Mouse (Mus musculus): ENCODE results near the gene AC170998.1.
A peak's percentile ranks its signal among the peaks of the same experiment; 100 is the strongest.
"Not testable (repeated sequence)": the region's sequence is repeated elsewhere in the genome, so short reads cannot be mapped to it uniquely, and the experiment has no call there.

The AC170998.1 gene

DNA sequence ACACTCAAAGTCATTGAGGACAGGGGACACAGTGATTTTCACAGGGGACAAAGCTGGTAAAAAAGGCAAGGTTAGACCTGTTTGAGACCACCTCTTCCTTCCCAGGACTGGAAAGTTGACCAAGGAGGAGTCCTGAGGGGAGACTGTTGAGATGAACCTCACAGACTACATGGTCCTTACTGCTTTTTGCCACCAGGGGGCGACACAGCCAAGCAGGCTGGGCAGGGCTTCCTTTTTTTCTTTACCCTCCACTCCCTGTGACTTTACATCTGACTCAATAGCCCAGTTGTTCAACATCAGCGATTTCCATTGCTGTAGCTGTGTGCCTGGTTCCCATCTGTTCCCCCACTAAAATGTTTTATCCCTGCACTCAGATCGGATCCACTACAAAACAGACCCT, 36.0 kb downstream of the AC170998.1 start:
- DNase-seq, result peak; percentile 82

DNA sequence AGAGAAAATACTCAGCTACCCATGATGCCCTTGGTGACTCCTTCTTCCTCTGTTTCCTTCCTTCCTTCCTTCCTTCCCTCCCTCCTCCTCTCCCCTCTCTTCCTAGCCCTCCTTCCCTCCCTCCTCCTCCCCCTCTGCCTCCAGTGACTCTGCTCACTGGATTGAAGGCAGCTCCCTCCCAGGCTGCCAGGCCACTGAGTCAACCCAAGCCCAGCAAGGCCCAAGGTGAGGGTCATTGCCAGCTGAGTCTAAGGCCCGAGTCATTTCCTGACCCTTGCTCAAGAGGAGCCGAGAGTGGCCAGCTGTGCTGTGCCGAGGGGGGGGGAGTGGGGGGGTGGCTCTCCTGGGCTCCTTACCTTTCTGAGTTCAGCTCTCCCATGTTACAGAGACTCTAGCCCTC, 40.3 kb downstream of the AC170998.1 start:
- DNase-seq, result no peak

DNA sequence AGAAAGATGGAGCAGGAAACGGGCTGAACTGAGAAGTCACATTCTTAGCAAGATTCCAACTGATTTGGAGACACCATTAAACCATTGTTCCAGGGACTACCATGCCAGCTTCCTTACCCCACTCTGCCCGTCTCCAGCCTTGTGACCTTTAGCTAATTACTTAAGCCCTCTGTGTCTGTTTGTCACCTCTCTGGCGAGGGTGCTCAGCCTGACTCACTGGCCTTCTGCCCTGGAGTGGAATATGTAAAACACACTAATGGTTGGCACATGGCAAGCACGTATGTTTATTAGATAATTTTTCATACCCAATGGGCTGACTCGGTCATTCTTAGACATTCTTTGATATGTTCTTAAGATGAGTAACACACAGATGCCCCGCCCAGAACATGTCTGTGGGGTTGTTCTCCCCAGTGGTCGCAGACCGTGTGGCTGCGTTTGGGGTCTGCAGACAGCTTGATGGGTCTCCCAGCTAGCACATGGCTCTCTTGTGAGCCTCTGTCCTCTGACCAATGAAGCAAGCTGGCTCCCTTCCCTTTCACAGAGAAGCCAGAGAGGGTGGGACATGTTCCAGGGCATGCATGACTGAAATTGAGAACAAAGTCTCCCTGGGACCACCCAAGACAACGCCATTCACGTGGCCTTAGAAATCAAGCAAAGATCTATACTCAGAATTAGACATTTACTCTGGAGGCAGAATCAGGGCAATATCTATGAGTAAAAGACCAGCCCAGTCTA, 41.1 kb downstream of the AC170998.1 start:
- DNase-seq, result no peak

DNA sequence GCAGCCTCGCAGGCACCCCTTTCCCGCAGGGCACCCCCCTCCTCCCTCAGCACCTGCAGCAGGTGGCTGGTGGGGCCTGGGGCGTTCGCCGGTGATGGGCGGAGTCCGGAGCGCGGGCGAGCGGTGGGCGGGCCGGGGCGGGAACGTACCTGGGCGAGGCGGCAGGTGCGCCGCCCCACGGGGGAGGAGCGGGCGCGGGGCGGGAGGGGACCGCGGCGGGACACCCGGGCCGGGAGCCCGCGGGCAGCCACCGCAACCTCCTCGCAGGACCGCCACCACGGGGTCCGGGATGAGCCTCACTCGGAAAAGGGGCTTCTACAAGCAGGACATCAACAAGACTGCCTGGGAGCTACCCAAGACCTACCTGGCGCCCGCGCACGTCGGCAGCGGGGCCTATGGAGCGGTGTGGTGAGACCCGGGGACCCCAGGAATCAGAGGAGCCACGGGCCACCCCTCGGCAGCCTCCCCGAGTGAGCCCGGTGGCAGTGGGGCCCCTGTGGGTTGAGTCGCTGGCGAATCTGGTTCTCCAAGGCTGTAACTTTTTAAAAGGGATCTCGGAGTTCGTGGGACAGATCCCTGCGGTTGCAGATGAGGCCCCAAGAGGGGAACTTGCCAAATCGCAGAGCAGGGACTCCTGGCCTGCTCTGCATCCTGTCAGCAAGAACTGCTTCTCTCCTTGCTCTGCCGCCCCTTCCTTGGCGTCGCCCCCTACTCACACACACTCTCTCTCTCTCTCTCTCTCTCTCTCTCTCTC, 43.4 kb downstream of the AC170998.1 start, which contains the start of gene Mapk13:
Gene Mapk13, plus strand, starts transcription at position 177 of the 754 bp plus-strand sequence.
- DNase-seq, result no peak

DNA sequence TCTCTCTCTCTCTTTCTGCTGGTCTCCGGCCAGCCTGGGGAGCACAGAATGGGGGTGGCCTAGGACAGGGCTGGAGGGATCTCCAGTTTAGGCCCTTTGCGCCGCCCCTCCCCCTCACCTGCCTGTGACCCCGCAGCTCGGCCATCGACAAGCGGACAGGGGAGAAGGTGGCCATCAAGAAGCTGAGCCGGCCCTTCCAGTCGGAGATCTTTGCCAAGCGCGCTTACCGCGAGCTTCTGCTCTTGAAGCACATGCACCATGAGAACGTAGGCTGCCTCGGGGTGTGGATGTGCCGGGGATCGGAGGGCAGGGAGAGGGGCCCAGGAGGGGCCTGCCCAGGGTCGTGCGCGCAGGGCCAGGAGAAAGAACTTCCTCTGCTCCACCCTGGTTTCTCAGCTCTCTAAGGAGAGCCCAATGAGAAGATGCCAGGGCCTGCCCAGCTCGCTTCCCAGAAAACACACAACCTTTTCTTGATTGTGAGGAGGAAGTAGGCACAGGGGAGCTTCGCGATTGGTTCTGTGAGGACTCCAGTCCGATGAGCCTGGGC, 44.1 kb downstream of the AC170998.1 start:
- peak; percentile 35 for DNase-seq

DNA sequence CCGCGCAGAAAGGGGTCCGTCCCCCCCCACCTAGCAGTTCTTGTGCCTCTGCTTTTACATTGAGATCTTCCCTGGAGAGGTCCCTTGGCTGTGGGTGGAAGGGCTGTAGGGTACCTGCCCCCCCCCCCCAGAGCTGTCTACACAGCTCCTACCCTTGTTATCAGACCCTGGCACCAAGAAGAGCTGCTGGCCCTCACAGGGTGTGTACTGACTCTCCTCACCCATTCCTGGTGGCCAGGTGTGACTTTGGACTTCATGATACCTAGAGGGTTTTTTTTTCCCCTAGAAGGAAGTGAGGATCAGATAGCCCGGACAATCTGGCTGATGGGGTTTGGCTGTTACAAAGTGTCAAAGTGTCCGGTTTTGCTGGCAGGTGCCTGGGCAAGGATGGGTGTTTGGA, 45.4 kb downstream of the AC170998.1 start:
- DNase-seq, result no peak

DNA sequence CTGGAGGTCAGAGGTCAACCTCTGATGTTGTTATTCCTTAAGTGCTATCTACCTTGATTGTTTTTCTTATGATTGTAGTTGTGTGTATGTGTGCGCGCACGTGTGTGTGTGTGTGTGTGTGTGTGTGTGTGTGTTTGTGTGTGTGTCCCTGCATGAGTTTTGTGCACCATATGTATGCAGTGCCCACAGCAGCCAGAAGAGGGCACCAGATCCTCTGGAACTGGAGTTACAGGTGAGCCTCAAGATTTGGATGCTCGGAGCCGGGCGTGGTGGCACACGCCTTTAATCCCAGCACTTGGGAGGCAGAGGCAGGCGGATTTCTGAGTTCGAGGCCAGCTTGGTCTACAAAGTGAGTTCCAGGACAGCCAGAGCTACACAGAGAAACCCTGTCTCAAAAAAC, 48.4 kb downstream of the AC170998.1 start:
- not testable (repeated sequence) for DNase-seq

DNA sequence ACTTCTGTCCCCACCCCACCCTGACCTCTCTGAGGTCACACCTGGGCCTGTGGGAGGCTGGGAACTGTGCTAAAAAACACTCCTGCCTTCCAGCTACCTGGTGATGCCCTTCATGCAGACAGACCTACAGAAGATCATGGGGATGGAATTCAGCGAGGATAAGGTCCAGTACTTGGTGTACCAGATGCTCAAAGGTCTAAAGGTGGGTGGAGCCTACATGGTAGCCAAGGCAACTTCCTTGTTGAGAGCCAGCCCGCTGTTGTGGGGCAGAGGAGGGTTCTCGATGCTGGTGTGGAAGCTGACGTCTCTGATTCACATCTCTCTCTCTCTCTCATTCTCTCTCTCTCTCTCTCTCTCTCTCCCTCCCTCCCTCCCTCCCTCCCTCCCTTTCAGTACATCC, 49.3 kb downstream of the AC170998.1 start:
- no peak for DNase-seq

All from cerebellum, adult 8-10 months (tissue).